Mouse (Mus musculus): ENCODE measurements at regions not wholly inside any gene's neighbourhood (a gene's known extent, or its start where the extent isn't known, plus 50 kb on each side); places are given as distances from the start of the nearest gene placed in this dataset.

- no peak for TF ChIP-seq FOSL1 (IDR thresholded peaks at IDR 0.05; ENCODE audit: insufficient read depth, low read length, poor library complexity, severe bottlenecking)
- TF ChIP-seq MYOD1 (IDR thresholded peaks at IDR 0.05; ENCODE audit: control insufficient read depth, insufficient read length, low read depth): no peak
- TF ChIP-seq CTCF (IDR thresholded peaks at IDR 0.05; ENCODE audit: control insufficient read depth, insufficient read depth, insufficient read length): no peak
Observed at GRCm38 (mm10) chr2:51550863-51551262, 76.4 kb upstream of the Tas2r134 start.

Data from C2C12 (cell line).